Mouse (Mus musculus) neural tube, embryonic 15.5 days (tissue): ENCODE measurements at regions not wholly inside any gene's neighbourhood (a gene's known extent, or its start where the extent isn't known, plus 50 kb on each side); places are given as distances from the start of the nearest gene placed in this dataset.

Experiments
- ATAC-seq: fragments of 200-750 bp; cut with Nextera tagmentation; 2 replicates; pipeline ENCODE4 v1.8.0; 2017; ENCODE audit warnings: mild to moderate bottlenecking, moderate TSS enrichment, moderate library complexity; ENCODE audit not compliant: low FRiP score
- H3K27ac ChIP-seq: fragments of 300-500 bp; sonication (generic); replicated peaks from 2 replicates; pipeline ENCODE4 v1.5.1; 2015; ENCODE audit warnings: mild to moderate bottlenecking, inconsistent platforms
- H3K27me3 ChIP-seq: fragments of 300-500 bp; sonication (generic); replicated peaks from 2 replicates; pipeline ENCODE4 v1.6.1; 2015; ENCODE audit warnings: inconsistent platforms
- H3K36me3 ChIP-seq: fragments of 300-500 bp; sonication (generic); 2 replicates; pipeline ENCODE4 v1.6.1; 2015; ENCODE audit warnings: inconsistent platforms
- H3K4me1 ChIP-seq: fragments of 300-500 bp; sonication (generic); 2 replicates; pipeline ENCODE4 v1.6.1; 2015; ENCODE audit warnings: inconsistent platforms
- H3K4me2 ChIP-seq: fragments of 300-500 bp; sonication (generic); 2 replicates; pipeline ENCODE4 v1.6.1; 2015; ENCODE audit warnings: inconsistent platforms, mild to moderate bottlenecking, moderate library complexity
- H3K4me3 ChIP-seq: fragments of 300-500 bp; sonication (generic); replicated peaks from 2 replicates; pipeline ENCODE4 v1.5.1; 2015; ENCODE audit warnings: mild to moderate bottlenecking, inconsistent platforms
- H3K9ac ChIP-seq: fragments of 300-500 bp; sonication (generic); replicated peaks from 2 replicates; pipeline ENCODE4 v1.6.1; 2015; ENCODE audit warnings: mild to moderate bottlenecking, inconsistent platforms
- H3K9me3 ChIP-seq: fragments of 300-500 bp; sonication (generic); replicated peaks from 2 replicates; pipeline ENCODE4 v1.6.1; 2016; ENCODE audit warnings: inconsistent platforms
- WGBS: fragments of 180-500 bp; shearing (Covaris S2); methylation state at CpG from one replicate; pipeline ENCODE4 v1.1.7; 2015; ENCODE audit warnings: mixed read lengths; 5-methylcytosine and 5-hydroxymethylcytosine counted together

- 90% methylated on average over 2 of the region's 2 CpGs for WGBS
- Histone ChIP-seq H3K36me3 (no peaks in the 10 kb centered on the region), H3K9me3 (no peaks in the 10 kb centered on the region), H3K4me3 (no peak overlapping the region), H3K4me2 (no peak overlapping the region), H3K9ac (no peak overlapping the region), H3K27me3 (peaks cover 4% of the 10 kb centered on the region), H3K27ac (no peak overlapping the region), H3K4me1 (no peaks in the 10 kb centered on the region)
- no peak for ATAC-seq
These were observed 373.5 kb downstream of the H2al1j start for GRCm38 (mm10) chrX:11701095-11701494.

- Histone ChIP-seq H3K27me3 (peaks cover 7% of the 10 kb centered on the region), H3K9ac (no peak overlapping the region), H3K27ac (no peak overlapping the region), H3K4me2 (no peak overlapping the region), H3K4me1 (peaks cover 15% of the 10 kb centered on the region), H3K4me3 (no peak overlapping the region), H3K36me3 (no peaks in the 10 kb centered on the region), H3K9me3 (no peaks in the 10 kb centered on the region)
- 89% methylated on average over 6 of the region's 6 CpGs for WGBS
- no peak for ATAC-seq
These were observed 378.4 kb downstream of the H2al1j start for GRCm38 (mm10) chrX:11705851-11706557.

GRCm38 (mm10) chrX:11707330-11707729 lies 379.7 kb downstream of the H2al1j start:
- H3K36me3 ChIP-seq, result no peaks in the 10 kb centered on the region
- H3K9me3 ChIP-seq, result no peaks in the 10 kb centered on the region
- H3K27ac ChIP-seq, result no peak overlapping the region
- no peak overlapping the region for H3K4me3 ChIP-seq
- H3K4me1 ChIP-seq, result peaks cover 15% of the 10 kb centered on the region
- no peak overlapping the region for H3K9ac ChIP-seq
- H3K27me3 ChIP-seq, result peaks cover 7% of the 10 kb centered on the region
- WGBS, result 39% methylated on average over 6 of the region's 6 CpGs
- ATAC-seq, result no peak
- H3K4me2 ChIP-seq, result no peak overlapping the region

- Histone ChIP-seq H3K9me3 (no peaks in the 10 kb centered on the region), H3K4me3 (no peak overlapping the region), H3K4me2 (no peak overlapping the region), H3K4me1 (peaks cover 15% of the 10 kb centered on the region), H3K27me3 (peaks cover 7% of the 10 kb centered on the region), H3K9ac (no peak overlapping the region), H3K36me3 (no peaks in the 10 kb centered on the region), H3K27ac (no peak overlapping the region)
- no peak for ATAC-seq
- WGBS, result 36% methylated on average over 6 of the region's 6 CpGs
These were observed 380.7 kb downstream of the H2al1j start for GRCm38 (mm10) chrX:11708325-11708724.

DNA sequence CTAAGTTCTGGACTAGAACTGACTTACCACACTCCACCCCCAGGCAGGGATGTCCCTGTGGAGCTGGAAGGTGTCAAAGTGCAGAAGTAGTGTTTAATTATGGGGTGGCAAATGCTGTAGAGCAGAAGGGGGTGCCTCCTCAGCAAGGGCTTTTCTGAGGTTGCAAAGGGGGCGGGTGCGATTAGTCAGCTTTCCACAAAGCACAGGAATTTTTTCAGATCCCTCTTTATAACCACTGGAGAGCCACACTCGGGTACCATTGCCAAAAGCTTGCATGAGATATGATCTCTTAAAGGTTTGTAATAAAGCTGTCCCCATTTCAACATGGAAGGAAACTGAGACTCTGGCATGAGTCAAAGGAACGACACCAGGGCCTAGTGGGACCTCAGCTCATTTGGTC lies 381.7 kb downstream of the H2al1j start:
- ATAC-seq, result no peak
- H3K4me1 ChIP-seq, result peaks cover 15% of the 10 kb centered on the region
- 76% methylated on average over 4 of the region's 4 CpGs for WGBS
- H3K9me3 ChIP-seq, result no peaks in the 10 kb centered on the region
- no peaks in the 10 kb centered on the region for H3K36me3 ChIP-seq
- no peak overlapping the region for H3K4me3 ChIP-seq
- no peak overlapping the region for H3K9ac ChIP-seq
- H3K27me3 ChIP-seq, result peaks cover 7% of the 10 kb centered on the region
- no peak overlapping the region for H3K27ac ChIP-seq
- no peak overlapping the region for H3K4me2 ChIP-seq

DNA sequence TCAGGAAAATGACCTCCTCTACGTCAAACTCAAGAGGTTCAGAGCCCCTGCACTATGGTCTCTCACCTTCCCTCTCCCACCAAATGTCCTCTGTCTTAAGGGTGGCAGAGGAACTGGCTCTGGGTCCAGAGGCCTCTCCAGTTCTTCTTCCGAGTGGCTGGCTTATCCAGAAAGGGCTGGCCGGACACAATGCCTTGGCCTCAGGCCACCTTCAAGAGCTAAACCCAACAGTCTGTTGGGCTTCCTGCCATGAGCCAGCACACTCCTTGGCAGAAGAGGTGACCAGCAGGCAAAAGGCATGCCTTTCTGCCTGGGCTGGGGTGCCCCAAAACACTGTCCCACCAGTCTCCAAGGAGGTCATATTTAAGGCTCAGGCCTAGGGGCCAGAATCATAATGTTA lies 385.8 kb downstream of the H2al1j start:
- WGBS, result 86% methylated on average over 3 of the region's 3 CpGs
- H3K9ac ChIP-seq, result no peak overlapping the region
- H3K27ac ChIP-seq, result no peak overlapping the region
- H3K4me1 ChIP-seq, result peaks cover 2% of the 10 kb centered on the region; the same call in 1 of the 2 replicates
- H3K9me3 ChIP-seq, result no peaks in the 10 kb centered on the region
- ATAC-seq, result no peak
- H3K27me3 ChIP-seq, result no peaks in the 10 kb centered on the region; the same call in 1 of the 2 replicates
- H3K4me3 ChIP-seq, result no peak overlapping the region
- no peaks in the 10 kb centered on the region for H3K36me3 ChIP-seq
- H3K4me2 ChIP-seq, result no peak overlapping the region

DNA sequence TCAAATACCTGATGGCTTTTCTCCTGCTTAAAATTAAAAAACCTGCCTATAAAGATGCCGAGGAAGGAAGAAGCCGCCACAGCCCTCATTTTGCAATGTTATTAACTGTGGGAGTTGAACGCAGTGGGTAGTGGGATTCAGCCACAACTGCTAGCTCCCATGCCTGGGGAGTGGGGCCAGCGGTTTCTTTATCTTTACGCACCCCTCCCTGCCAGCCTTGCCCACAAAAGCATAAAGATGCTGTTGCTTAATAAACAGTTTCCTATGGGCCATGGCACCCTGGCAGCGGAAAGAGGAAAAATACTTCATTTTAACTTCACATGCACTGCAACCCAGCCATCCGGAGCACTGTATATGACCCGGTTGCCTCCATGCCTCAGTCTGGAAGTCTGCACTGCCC lies 389.2 kb downstream of the H2al1j start:
- 65% methylated on average over 8 of the region's 8 CpGs for WGBS
- Histone ChIP-seq H3K4me2 (no peak overlapping the region), H3K4me3 (no peak overlapping the region), H3K27me3 (no peaks in the 10 kb centered on the region; the same call in 1 of the 2 replicates), H3K9me3 (no peaks in the 10 kb centered on the region), H3K4me1 (no peaks in the 10 kb centered on the region), H3K27ac (no peak overlapping the region), H3K9ac (no peak overlapping the region), H3K36me3 (no peaks in the 10 kb centered on the region)
- no peak for ATAC-seq

GRCm38 (mm10) chrX:11718778-11719177 lies 391.2 kb downstream of the H2al1j start:
- WGBS, result 96% methylated on average over 2 of the region's 2 CpGs
- ATAC-seq, result no peak
- Histone ChIP-seq H3K36me3 (no peaks in the 10 kb centered on the region), H3K4me1 (no peaks in the 10 kb centered on the region), H3K27me3 (no peaks in the 10 kb centered on the region), H3K27ac (no peak overlapping the region), H3K9ac (no peak overlapping the region), H3K4me3 (no peak overlapping the region), H3K9me3 (no peaks in the 10 kb centered on the region), H3K4me2 (no peak overlapping the region)

DNA sequence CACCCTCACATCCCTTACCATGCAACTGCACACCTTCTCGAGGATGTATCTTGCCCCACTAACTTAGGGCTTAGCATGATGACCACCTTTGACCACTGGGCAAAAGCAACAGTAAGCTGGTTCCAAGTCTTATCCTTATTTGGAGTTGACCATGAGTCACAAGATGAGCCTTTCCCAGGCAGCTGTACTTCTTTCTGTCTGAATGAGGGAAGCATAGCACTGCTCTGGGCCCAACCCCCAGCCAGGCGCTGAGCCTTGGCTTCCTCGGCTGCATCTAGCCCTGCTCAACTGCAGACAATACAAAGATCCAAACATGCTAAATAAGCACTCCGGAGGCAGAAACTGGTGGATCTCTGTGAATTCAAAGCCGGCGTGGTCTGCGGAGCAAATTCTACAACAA lies 392.9 kb downstream of the H2al1j start:
- no peak for ATAC-seq
- H3K4me2 ChIP-seq, result no peak overlapping the region
- H3K27ac ChIP-seq, result no peak overlapping the region
- no peaks in the 10 kb centered on the region for H3K4me1 ChIP-seq
- H3K4me3 ChIP-seq, result no peak overlapping the region
- 81% methylated on average over 7 of the region's 7 CpGs for WGBS
- H3K27me3 ChIP-seq, result no peaks in the 10 kb centered on the region
- no peaks in the 10 kb centered on the region for H3K9me3 ChIP-seq
- no peaks in the 10 kb centered on the region for H3K36me3 ChIP-seq
- no peak overlapping the region for H3K9ac ChIP-seq

GRCm38 (mm10) chrX:11722730-11723129 lies 395.1 kb downstream of the H2al1j start:
- no peaks in the 10 kb centered on the region for H3K4me1 ChIP-seq
- H3K27ac ChIP-seq, result no peak overlapping the region
- H3K36me3 ChIP-seq, result no peaks in the 10 kb centered on the region
- H3K4me2 ChIP-seq, result no peak overlapping the region
- H3K27me3 ChIP-seq, result no peaks in the 10 kb centered on the region
- no peaks in the 10 kb centered on the region for H3K9me3 ChIP-seq
- no peak overlapping the region for H3K4me3 ChIP-seq
- ATAC-seq, result no peak
- WGBS, result 62% methylated on average over 4 of the region's 4 CpGs
- no peak overlapping the region for H3K9ac ChIP-seq

DNA sequence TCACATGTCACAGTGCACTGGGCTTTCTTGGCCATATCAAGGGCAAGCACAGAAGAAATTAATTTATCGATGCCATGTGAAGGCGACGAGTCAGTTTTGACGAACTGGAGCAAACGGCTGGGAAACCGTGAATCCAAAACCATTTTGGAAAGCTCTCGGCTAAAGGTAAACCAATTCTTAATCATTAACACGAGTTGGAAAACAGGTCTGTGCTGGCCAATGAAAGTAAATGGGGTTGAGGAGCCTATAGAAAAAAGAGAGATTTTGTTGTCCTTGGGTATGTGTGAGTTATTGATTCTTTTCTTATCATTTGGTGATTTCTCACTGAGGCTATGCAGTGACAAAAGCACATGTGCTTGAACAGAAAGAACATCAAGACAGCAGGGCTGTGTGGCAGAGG lies 397.1 kb downstream of the H2al1j start:
- H3K9ac ChIP-seq, result no peak overlapping the region
- no peaks in the 10 kb centered on the region for H3K27me3 ChIP-seq
- no peak overlapping the region for H3K4me3 ChIP-seq
- no peaks in the 10 kb centered on the region for H3K36me3 ChIP-seq
- no peaks in the 10 kb centered on the region for H3K4me1 ChIP-seq
- no peak for ATAC-seq
- H3K4me2 ChIP-seq, result no peak overlapping the region
- H3K27ac ChIP-seq, result no peak overlapping the region
- H3K9me3 ChIP-seq, result no peaks in the 10 kb centered on the region
- WGBS, result 93% methylated on average over 8 of the region's 8 CpGs

DNA sequence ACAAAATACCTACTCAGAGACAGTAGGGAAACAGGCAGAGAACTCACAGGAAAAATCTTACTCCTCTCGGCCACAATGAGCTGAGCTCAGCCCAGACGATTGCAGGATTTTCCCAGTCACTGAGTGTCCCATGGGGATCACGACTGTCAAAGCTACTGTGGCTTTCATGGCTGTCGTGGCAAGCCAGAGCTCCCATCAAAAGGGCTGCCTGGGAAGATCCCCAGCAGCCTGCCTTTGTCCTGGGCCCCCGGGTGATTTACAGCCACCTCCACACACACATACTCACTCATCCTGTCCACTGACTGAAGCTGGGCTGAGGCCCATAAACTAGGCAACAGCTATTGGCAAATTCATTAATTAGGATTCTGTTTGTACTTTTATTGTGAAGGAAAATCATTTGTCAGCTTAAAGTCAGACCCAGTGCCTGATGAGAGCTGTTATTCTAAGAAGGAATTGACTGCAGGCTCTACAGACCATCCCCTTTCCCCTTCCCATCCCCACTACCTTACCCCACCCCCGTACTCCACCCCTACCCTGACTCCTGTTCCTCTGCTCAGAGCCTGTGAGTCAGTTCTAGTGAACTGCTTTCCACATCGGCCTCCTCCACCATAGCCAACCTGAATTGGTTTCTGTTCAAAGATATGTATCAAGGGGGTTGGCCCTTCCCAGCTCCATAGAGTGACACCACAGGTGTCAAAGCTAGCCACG lies 399.1 kb downstream of the H2al1j start:
- Histone ChIP-seq H3K4me1 (no peaks in the 10 kb centered on the region), H3K27me3 (no peaks in the 10 kb centered on the region), H3K9me3 (no peaks in the 10 kb centered on the region), H3K9ac (no peak overlapping the region), H3K4me2 (no peak overlapping the region), H3K27ac (no peak overlapping the region), H3K36me3 (no peaks in the 10 kb centered on the region), H3K4me3 (no peak overlapping the region)
- WGBS, result 24% methylated on average over 8 of the region's 8 CpGs
- ATAC-seq, result no peak
